9 mouse cellular contexts compared by ENCODE assay signal in the genomic region with DNA sequence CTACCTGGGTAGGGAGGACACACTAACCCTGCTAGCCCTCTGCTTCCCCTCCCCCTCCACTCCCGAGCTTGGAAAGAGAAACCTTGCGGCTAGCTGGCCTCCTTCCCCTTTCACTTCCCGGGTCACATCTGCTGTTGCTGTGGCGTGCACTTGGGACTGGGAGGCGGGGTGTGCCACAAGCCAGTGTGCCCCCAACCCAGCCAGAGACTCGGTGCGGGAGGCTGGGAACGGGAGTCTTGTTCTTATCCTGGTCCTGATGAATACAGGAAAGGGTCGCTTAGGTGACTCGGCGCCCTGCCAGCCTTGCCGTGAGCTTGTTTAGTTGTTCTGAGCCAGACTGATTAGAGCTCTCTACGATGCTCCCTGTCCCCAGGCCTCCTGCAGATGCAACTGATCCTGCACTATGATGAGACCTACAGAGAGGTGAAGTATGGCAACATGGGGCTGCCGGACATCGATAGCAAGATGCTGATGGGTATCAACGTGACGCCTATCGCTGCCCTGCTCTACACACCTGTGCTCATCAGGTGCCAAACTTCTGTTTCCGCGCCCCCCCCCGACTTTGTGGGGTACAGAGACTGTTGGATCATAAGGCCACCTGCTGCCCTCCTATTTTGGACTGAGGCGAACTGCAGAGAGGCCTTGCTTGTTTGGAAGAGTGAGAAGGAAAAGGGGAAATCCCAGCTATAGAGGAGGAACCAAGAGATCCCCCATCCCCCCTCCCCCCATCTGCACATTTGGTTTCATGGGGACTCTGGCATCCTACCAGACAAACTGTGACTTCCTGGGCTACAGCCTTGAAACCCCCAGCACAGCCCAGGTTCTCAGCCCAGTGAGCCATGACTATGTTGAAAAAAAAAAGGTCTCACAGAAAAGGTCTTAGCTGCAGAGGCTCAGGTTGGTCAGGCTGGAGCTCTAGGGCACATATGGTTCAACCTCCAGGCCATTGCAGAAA. TPM values are rescaled to one million over a fixed set of nuclear protein-coding genes. Genes with fewer than 3 reads are reported as not detected.
DNase-seq lines count a peak whose midpoint lies in the region; ATAC-seq and TF ChIP-seq lines count a peak whose summit lies in the region.
"Had no signal": no experiment of that assay in that cellular context is flagged by ENCODE, and none has a peak within 500 bp of the region (broad histone marks: within the 10 kb centered on the region; RNA-seq: fewer than 3 reads in every experiment).

No protein-coding gene starts in this region.

- WGBS in liver, embryonic 14.5 days (ENCODE audit: insufficient replicate concordance): 4% methylated on average over 22 of the region's 22 CpGs

- H3K27ac ChIP-seq in liver, embryonic 14.5 days: no peak overlapping the region

- TF ChIP-seq CTCF in liver, embryonic 14.5 days (IDR thresholded peaks at IDR 0.05; ENCODE audit: low read depth): no peak

- intact Hi-C loops in left cerebral cortex, postnatal 4 days (cut with DNase I): no loop called here
- intact Hi-C loops in gastrocnemius, postnatal 14 days (cut with DNase I; ENCODE audit: low total_unique reads): loop anchor here (2.0 kb wide), 1 partner anchor 53 kb away; no protein-coding TSS in a partner anchor

- DNase-seq in left cerebral cortex, postnatal 4 days: peak; percentile 41
- no peak for DNase-seq in left cerebral cortex, adult 9 months (ENCODE audit: low spot score in 2 of 2)
- peak; percentile 52 for DNase-seq in cerebellum, adult 9-10 months
- DNase-seq in gastrocnemius, postnatal 14 days: peak; percentile 72
- peak; percentile 78 for DNase-seq in induced T-regulatory cell, adult 2 months (ENCODE audit: low read depth)
- DNase-seq in liver, embryonic 14.5 days (ENCODE audit: low read depth in 3 of 3, low spot score in 3 of 3): no peak
- peak; percentile 60 for DNase-seq in thymus, postnatal 14 days

- H3K4me2 ChIP-seq in liver, embryonic 14.5 days (ENCODE audit: low read depth): peak overlapping the region; percentile 70
- H3K4me2 ChIP-seq in myocyte (ENCODE audit: low read depth): peak overlapping the region; percentile 69

- H3K9me3 ChIP-seq in liver, embryonic 14.5 days (ENCODE audit: control insufficient read depth, low read length): no peaks in the 10 kb centered on the region

- no peaks in the 10 kb centered on the region for H3K79me2 ChIP-seq in myocyte (ENCODE audit: control insufficient read depth, insufficient read depth)

- no peak overlapping the region for H3ac ChIP-seq in myocyte (ENCODE audit: control insufficient read depth, insufficient read length)

- no peak for ATAC-seq in liver, embryonic 14.5 days (ENCODE audit: insufficient read depth)
- ATAC-seq: Patski had no signal

- H3K36me3 ChIP-seq in liver, embryonic 14.5 days (replicated peaks; ENCODE audit: control insufficient read depth, insufficient read depth, low read depth): no peaks in the 10 kb centered on the region
- H3K36me3 ChIP-seq in myocyte (ENCODE audit: control insufficient read depth, insufficient read depth): no peaks in the 10 kb centered on the region

- H3K4me1 ChIP-seq in liver, embryonic 14.5 days (replicated peaks; ENCODE audit: control insufficient read depth in 2 of 2, insufficient read depth in 2 of 2, low read length in 1 of 2): peaks cover 0 to 2% of the 10 kb centered on the region in 2 experiments; a peak in 1 of 4 replicates

- TF ChIP-seq EP300 in liver, embryonic 14.5 days (IDR thresholded peaks at IDR 0.05; ENCODE audit: low read depth): no peak

- H3K9ac ChIP-seq in liver, embryonic 14.5 days (replicated peaks): no peak overlapping the region; the same call in 1 of the 2 replicates

- H3K4me3 ChIP-seq in liver, embryonic 14.5 days (ENCODE audit: insufficient read depth in 1 of 2, low read depth in 2 of 2, low read length in 2 of 2): peak overlapping the region; percentile 49 to 53
- H3K4me3 ChIP-seq in myocyte: peak overlapping the region; percentile 12

- no peak for TF ChIP-seq POLR2A in myocyte (IDR thresholded peaks at IDR 0.05; ENCODE audit: insufficient read length, low read depth)

- no peaks in the 10 kb centered on the region; the same call in 1 of the 2 replicates for H3K27me3 ChIP-seq in liver, embryonic 14.5 days (ENCODE audit: control insufficient read depth, insufficient read depth, low read length)
- no peaks in the 10 kb centered on the region for H3K27me3 ChIP-seq in myocyte (ENCODE audit: control insufficient read depth, insufficient read depth, insufficient read length)
- H3K27me3 ChIP-seq: Patski had no signal

TF ChIP-seq in myocyte, 11 proteins besides CTCF, POLR2A, EP300 and RAD21:
- TF ChIP-seq POLR2AphosphoS2 (IDR thresholded peaks at IDR 0.05; ENCODE audit: insufficient read length, low read depth): no peak
- no peak for TF ChIP-seq USF1 (IDR thresholded peaks at IDR 0.05; ENCODE audit: low read depth)
- TF ChIP-seq MYOG (IDR thresholded peaks at IDR 0.05; ENCODE audit: control insufficient read depth in 1 of 3, insufficient read depth in 1 of 3, insufficient read length in 2 of 3, low read depth in 2 of 3): peak in 1 of 3 experiments; percentile 26
- peak in 1 of 3 experiments; percentile 6 for TF ChIP-seq MYOD1 (IDR thresholded peaks at IDR 0.05; ENCODE audit: control insufficient read depth in 1 of 3, insufficient read length in 2 of 3, low read depth in 2 of 3)

RNA-seq across cellular contexts. Expression of a gene that starts 1.2 kb away (rescaled TPM):
- total RNA-seq in left cerebral cortex, postnatal 4 days (2021): 1 to 10 TPM; 6.4 to 8.9 TPM
- total RNA-seq in gastrocnemius, postnatal 14 days (2021): 10 to 100 TPM; 13.7 to 13.8 TPM
- 19.8 and 22.8 TPM in 2 replicates for polyA plus RNA-seq in liver, embryonic 14.5 days (2012; rRNA removed)
- polyA plus RNA-seq in liver, embryonic 14.5 days (2014; fragmentation: Nextera tagmentation; extraction: Ambion mirVana): 14.7 and 15.1 TPM in 2 replicates
- polyA plus RNA-seq in myocyte (2012; fragmentation: generic; extraction: Trizol): 4.0 TPM
- polyA plus RNA-seq: Patski had no signal

RNA-seq across cellular contexts. Expression of a gene that starts 6.6 kb away (rescaled TPM):
- 1 to 10 TPM; 1.5 to 1.9 TPM for total RNA-seq in left cerebral cortex, postnatal 4 days (2021)
- total RNA-seq in gastrocnemius, postnatal 14 days (2021): 1 to 10 TPM; 2.1 to 2.5 TPM
- 3.3 and 3.6 TPM in 2 replicates for polyA plus RNA-seq in liver, embryonic 14.5 days (2012; rRNA removed)
- 4.9 and 5.3 TPM in 2 replicates for polyA plus RNA-seq in liver, embryonic 14.5 days (2014; fragmentation: Nextera tagmentation; extraction: Ambion mirVana)
- 51.8 TPM for polyA plus RNA-seq in myocyte (2012; fragmentation: generic; extraction: Trizol)

RNA-seq across cellular contexts. Expression of a gene that starts 22.3 kb away (rescaled TPM):
- not detected for total RNA-seq in left cerebral cortex, postnatal 4 days (2021)
- not detected for total RNA-seq in gastrocnemius, postnatal 14 days (2021)
- 0.02 and 0.04 TPM in 2 replicates for polyA plus RNA-seq in liver, embryonic 14.5 days (2012; rRNA removed)
- polyA plus RNA-seq in liver, embryonic 14.5 days (2014; fragmentation: Nextera tagmentation; extraction: Ambion mirVana): not detected in 2 replicates
- 1.2 TPM for polyA plus RNA-seq in myocyte (2012; fragmentation: generic; extraction: Trizol)

RNA-seq across cellular contexts. Expression of a gene that starts 23.6 kb away (rescaled TPM):
- total RNA-seq in left cerebral cortex, postnatal 4 days (2021): 100 to 1,000 TPM in 1 of 2 experiments, 10 to 100 TPM in 1; 94.0 to 102 TPM
- total RNA-seq in gastrocnemius, postnatal 14 days (2021): 100 to 1,000 TPM; 206 to 256 TPM
- polyA plus RNA-seq in liver, embryonic 14.5 days (2012; rRNA removed): 118 and 126 TPM in 2 replicates
- 209 and 219 TPM in 2 replicates for polyA plus RNA-seq in liver, embryonic 14.5 days (2014; fragmentation: Nextera tagmentation; extraction: Ambion mirVana)
- 482 TPM for polyA plus RNA-seq in myocyte (2012; fragmentation: generic; extraction: Trizol)

RNA-seq across cellular contexts. Expression of a gene that starts 29.2 kb away (rescaled TPM):
- total RNA-seq in left cerebral cortex, postnatal 4 days (2021): 10 to 100 TPM; 24.0 to 27.9 TPM
- 1 to 10 TPM; 7.3 to 8.5 TPM for total RNA-seq in gastrocnemius, postnatal 14 days (2021)
- polyA plus RNA-seq in liver, embryonic 14.5 days (2012; rRNA removed): 47.1 and 48.6 TPM in 2 replicates
- 15.4 and 15.6 TPM in 2 replicates for polyA plus RNA-seq in liver, embryonic 14.5 days (2014; fragmentation: Nextera tagmentation; extraction: Ambion mirVana)
- polyA plus RNA-seq in myocyte (2012; fragmentation: generic; extraction: Trizol): 50.9 TPM

Comparison
In these comparisons a context has a peak if more than half of its experiments do, and no peak if none do; other contexts are left out.
1. DNase-seq: peak in left cerebral cortex, postnatal 4 days (single experiment), cerebellum, adult 9-10 months (single experiment), gastrocnemius, postnatal 14 days (single experiment), induced T-regulatory cell, adult 2 months (single experiment) and thymus, postnatal 14 days (single experiment); none in left cerebral cortex, adult 9 months (0 of 2) and liver, embryonic 14.5 days (0 of 3).